Mouse (Mus musculus) heart, adult 8-10 months (tissue): ENCODE data around the gene Olfml2a. TPM values are rescaled to one million over a fixed set of nuclear protein-coding genes. Genes with fewer than 3 reads are reported as not detected.
A peak's percentile ranks its signal among the peaks of the same experiment; 100 is the strongest.

ENCODE experiments used
- DNase-seq: peaks from one replicate; pipeline ENCODE4 v3.0.0; 2022; ENCODE audit warnings: low spot score
- total RNA-seq, 4 experiments: library from RNA; stranded (reverse); gene quantifications; 2 replicates each; pipeline ENCODE4 v1.2.4; 2022

Gene Olfml2a
- total RNA-seq, 4 experiments from 2014 or later, result 3.2 to 3.9 (median 3.6) TPM

DNA sequence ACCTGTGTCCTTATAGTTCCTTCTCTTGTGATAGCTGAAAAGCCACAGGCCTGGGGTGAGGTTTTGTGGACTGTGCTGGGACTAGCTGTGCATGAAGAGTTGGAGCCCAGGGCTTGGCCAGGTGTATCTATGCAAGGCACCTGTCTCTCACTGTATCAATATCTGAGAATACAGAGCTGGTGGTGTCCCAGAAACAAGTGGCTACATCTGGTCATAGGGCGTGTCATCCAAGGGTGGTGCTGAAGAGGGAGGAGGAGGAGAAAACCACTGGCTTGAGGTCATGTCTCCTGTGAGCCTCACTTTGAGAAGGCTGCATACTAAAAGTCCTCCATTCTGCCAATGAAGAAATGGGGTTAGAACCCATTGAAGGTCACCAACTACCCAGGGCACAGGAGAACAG lies 6.2 kb downstream of the Olfml2a start:
- no peak for DNase-seq

DNA sequence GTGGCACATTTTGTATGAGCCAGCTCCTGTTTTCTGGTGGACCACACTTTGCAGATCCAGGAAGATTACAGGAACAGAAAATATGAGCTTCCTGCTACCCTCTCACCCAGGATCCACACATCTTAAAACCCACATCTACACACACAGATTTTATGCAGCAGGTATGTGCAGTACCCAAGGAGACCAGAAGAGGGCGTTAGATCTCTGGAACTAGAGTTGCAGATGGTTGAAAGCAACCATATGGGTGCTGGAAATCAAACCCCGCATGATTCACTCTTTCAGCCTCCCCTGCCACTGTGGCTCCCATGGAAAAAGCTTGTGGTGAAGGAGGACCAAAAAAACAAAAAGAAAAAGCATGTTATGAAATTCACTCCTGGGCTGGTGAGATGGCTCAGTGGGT lies 7.3 kb downstream of the Olfml2a start:
- DNase-seq, result no peak

DNA sequence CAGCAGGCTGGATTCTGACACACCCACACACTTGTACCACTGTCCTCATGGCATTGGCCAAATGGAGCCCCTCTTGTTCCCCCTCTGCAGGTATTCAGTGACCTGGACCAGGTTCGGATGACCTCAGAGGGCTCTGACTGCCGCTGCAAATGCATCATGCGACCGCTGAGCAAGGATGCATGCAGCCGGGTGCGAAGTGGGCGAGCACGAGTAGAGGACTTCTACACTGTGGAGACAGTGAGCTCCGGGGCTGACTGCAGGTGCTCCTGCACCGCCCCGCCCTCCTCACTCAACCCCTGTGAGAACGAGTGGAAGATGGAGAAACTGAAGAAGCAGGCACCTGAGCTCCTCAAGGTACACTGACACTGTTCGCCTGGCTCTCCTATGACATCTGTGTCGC lies 9.6 kb downstream of the Olfml2a start:
- no peak for DNase-seq

GRCm38 (mm10) chr2:38941898-38942297 lies 10.1 kb downstream of the Olfml2a start:
- no peak for DNase-seq

GRCm38 (mm10) chr2:38943161-38943560 lies 11.4 kb downstream of the Olfml2a start:
- DNase-seq, result no peak

- no peak for DNase-seq
Measured at GRCm38 (mm10) chr2:38943977-38944376, 12.2 kb downstream of the Olfml2a start.

DNA sequence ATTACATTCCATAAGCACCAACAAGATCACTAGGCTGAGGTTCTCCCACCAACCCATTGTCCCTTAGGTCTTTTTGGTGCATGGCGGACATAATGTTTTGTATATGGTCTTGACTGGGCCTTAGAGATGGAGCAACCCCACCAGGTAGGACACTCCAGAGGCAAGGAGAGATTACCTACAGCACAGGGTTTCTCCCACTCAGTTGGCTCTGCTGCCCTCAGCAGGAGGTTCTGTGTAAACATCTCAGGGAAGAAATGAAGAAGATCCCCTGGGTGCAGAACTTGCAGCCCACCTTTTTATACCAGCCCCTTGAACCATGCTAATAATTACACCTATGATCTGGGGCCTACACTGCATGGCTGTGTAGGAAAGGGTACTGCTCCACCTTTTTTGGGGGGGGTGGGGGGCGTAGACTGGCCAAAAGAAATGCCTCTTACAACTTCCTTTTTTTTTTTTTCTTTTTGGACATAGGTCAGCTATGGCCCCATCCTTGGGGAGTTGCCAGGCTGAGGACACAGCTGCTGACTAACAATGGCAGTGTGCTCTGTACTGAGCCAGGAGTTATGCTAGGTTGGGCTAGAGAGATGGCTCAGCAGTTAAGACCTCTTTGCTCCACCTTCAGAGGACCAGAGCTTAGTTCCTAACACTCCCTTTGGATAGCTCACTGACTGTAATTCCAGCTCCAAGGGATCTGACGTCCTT lies 12.8 kb downstream of the Olfml2a start:
- no peak for DNase-seq

DNA sequence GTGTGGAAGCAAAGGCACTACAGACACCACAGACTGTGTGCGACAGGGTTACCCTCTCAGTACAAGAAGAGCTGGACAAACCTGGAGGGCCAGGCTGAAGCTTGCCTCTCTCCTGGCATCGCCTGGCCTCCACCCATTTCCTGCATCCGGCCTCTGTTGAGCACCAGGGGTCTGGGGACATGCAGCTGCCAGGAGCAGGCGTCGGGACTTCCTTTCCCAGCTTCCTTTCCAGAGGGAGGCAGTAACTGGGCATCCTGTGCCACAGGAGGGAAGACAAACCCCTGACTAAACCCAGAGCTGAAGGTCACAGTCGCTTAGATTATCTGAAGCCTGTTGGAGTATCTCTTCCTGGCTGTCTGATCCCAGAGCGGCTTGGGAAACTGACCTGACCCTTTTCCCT lies 15.8 kb downstream of the Olfml2a start:
- DNase-seq, result no peak

DNA sequence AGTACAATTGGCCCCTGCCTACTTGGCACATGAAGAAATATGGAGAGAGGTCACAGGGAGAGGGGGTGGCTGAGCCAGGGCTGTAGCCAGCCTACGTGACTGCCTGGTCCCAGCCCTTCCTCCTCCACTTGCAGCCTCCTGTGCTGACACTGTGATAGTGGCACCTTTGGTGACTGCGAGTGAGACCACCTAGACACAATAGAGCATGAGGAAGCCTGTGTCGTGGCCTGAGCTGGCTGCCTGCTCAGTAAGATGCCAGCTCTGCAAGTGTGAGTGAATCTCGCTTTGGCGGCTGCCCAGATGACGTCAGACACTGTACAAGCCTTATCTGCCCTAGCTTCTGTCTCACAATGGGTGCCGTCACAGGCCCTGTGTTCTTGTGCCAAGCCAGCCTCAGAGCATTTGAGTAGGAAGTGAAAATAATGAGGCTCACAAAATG lies 18.5 kb downstream of the Olfml2a start:
- peak; percentile 88 for DNase-seq

DNA sequence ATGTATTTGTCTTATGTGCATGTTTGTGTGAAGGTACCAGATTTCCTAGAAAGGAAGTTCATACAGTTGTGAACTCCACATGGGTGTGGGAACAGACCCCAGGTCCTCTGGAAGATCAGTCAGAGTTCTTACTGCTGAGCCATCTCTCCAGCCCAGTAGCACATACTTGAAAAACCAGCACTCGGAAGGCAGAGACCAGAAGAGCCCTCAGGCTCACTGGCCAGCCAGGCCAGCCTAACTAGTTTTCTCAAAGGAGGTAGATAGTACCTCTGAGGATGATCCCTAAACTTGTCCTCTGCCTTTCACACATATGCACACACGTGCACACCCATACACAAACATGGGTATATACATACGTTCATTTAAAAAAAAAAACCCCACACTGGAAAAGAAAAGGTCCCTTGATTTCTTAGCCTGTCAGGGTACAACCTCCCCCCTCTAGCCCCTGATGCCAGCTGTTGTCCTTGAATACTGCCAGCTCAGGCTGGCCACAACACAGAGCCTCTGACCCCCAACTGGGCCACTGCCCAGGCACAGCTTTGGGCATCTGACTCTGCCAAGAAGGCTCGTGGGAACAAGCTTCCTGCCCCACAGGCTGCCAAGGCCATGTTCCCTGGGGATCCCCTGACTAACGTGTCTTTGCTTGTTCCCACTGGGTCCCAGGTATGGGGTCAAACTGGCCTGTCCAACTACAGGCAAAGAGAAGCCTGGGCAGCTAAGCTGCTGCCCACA lies 21.5 kb downstream of the Olfml2a start:
- peak; percentile 76 for DNase-seq

DNA sequence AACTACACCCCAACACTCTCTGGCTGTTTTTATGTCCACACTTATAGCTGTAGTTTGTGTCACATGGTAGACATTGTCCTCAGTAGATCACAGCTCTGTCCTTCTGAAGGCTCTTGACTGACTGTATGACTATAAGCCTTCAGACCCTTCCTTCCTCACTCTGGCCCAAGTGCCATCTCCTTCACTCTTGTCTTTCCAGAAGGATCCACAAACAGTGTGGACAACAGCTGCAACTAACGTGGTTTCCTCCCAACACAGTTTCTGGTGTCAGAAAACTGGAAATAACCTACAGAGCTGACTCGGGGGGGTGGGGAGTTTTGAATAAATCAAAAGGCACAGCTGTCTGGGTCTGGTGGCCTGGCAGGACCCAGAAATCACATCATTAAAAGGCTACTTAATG lies 24.3 kb downstream of the Olfml2a start:
- no peak for DNase-seq

GRCm38 (mm10) chr2:38957671-38958223 lies 26.0 kb downstream of the Olfml2a start:
- DNase-seq, result no peak

DNA sequence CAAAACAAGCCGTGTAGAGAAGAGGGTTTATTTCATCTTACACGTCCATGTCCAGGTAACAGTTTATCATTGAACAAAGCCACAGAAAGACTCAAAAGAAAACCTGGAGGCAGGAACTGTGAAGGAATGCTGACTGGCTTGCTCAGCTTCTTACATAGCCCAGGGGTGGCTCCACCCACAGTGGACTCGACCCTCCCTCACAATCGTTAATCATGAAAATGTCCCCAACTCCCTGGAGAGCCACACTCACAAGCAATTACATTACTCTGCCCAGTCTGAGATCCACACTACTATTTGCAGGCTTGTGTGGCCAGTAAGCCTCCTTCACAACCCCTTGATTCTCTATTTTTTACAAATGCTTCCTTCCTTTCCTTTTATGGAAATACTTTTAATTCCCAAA lies 32.4 kb downstream of the Olfml2a start:
- no peak for DNase-seq

GRCm38 (mm10) chr2:38969650-38970049 lies 37.9 kb downstream of the Olfml2a start:
- no peak for DNase-seq

DNA sequence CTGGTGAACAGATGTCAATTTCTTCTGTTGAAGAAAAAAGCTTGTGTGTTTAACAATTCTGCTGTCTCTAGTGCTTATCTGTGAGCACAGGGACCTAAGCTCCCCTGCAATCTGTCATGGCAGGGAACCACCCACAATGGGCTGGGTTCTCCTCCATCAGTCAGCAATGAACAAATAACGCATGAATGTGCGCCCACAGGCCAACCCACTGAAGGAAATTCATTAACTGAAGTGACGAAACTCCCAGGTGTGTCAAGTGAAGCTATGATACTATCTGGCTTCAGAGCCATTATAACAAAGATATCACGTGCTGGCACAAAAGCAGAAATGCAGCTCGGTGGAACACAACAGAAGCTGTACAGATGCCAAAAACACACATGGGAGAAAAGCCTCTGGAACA lies 38.3 kb downstream of the Olfml2a start:
- DNase-seq, result no peak

DNA sequence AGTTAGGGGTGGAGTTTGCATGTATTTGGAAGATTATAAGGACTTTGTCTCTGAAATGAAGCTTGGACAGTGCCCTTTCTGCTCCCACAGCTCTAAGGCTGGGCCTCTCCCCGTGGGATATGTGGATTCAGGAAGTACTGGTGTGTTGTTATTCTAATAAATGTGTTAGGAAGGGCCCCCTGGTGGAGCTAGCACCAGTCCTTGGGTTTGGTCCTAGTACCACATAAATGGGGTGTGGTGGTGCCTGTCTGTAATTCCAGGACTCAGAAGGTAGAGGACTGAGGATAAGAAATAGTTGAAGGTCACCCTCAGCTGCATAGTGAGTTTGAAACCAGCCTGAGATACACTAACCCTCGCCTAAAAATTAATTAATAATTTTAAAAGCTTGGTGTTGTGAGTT lies 41.4 kb downstream of the Olfml2a start:
- no peak for DNase-seq

DNA sequence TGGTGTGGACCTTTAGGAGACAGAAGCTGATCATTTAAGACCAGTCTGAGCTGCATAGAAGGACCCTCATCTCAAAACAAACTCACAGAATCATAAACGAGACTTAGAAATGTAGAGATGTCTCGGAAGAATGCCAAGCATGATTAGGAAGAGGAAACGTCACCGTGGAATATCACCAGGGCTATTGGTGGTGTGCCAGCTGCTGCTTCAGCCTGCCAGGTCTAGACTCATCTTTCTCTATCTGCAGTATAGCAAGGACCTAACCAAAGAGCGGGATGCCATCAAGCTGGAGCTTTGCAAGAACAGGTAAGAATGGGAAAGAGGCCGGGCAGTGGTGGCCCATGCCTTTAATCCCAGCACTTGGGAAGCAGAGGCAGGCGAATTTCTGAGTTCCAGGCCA lies 41.9 kb downstream of the Olfml2a start:
- no peak for DNase-seq

GRCm38 (mm10) chr2:38974171-38974570 lies 42.4 kb downstream of the Olfml2a start:
- DNase-seq, result no peak

- DNase-seq, result no peak
Measured at GRCm38 (mm10) chr2:38975181-38975580, 43.4 kb downstream of the Olfml2a start.

DNA sequence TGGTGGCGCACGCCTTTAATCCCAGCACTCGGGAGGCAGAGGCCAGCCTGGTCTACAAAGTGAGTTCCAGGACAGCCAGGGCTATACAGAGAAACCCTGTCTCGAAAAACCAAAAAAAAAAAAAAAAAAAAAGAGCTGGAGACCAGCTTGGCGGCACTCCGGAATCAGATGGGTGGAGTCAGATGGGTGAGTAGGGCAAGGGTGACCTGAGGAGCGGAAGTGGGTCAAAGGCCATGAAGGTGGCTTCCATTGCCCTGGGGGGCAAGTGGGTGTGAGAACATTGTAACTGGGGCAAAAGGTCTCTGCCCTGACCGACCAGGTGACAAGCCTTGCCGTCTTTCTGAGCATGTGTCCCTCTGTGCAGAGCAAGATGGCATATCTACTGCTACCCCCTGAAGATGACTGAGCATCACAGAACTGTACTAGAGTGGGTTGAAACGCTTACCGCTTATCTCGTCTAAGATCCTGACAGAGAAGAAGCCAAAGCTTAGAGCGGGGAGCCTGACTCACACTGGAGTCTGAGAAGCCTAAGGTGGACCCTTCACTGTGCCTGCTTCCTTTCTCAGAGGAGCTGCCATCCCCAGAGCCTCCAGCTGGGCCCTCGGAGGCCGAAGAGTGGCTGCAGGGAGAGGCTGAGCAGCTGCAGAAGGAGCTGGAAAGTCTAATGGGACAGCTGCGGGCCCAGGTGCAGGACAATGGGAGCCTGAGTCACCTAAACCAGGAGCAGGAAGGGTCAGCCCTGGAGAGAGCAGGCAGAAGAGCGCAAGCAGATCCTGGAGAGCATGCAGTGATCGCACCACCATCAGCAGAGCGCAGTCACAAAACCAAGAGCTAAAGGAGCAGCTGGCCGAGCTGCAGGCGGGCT lies 44.4 kb downstream of the Olfml2a start:
- DNase-seq, result no peak

- DNase-seq, result no peak
Measured at GRCm38 (mm10) chr2:38977837-38978236, 46.1 kb downstream of the Olfml2a start.

DNA sequence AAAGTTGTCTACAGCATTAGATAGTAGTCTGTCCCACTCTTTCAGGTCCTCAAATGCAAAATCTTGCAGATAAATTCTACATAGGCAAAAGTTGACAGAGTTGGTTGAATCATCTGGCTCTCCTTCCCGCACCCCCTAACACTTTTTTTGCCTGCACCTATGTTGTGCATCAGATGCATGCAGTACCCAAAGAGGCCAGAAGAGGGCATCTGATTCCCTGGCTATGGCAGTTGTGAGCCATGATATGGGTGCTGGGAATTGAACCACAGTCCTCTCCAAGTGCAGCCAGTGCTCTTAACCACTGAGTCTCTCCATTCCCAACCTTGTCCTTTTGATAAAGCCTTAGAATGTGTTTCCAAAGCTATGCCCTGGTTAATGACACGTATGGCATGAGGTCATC lies 51.7 kb downstream of the Olfml2a start:
- DNase-seq, result no peak
